Mouse (Mus musculus) C2C12 (cell line): ENCODE data around the gene 9630041A04Rik. TPM values are rescaled to one million over a fixed set of nuclear protein-coding genes. Genes with fewer than 3 reads are reported as not detected.

Experiments
- H3K27me3 ChIP-seq: one replicate; pipeline ENCODE4 v1.6.1; 2011; ENCODE audit not compliant: control insufficient read depth, insufficient read depth, insufficient read length
- H3K36me3 ChIP-seq: one replicate; pipeline ENCODE4 v1.6.1; 2011; ENCODE audit not compliant: control insufficient read depth, insufficient read depth
- H3K4me3 ChIP-seq: one replicate; pipeline ENCODE4 v1.5.1; 2011; ENCODE audit warnings: mild to moderate bottlenecking, control low read depth; ENCODE audit not compliant: poor library complexity, insufficient read depth, severe bottlenecking
- H3K79me2 ChIP-seq: one replicate; pipeline ENCODE4 v1.6.1; 2011; ENCODE audit not compliant: control insufficient read depth, insufficient read depth
- H3K79me3 ChIP-seq: one replicate; pipeline ENCODE4 v1.6.1; 2011; ENCODE audit warnings: low read depth, control low read depth
- H3ac ChIP-seq: one replicate; pipeline ENCODE3; 2011; ENCODE audit warnings: low read depth; ENCODE audit not compliant: control insufficient read depth, insufficient read length
- CEBPB ChIP-seq: IDR thresholded peaks from one replicate; pipeline ENCODE4 v1.6.1; 2011; ENCODE audit warnings: low read depth, mild to moderate bottlenecking, control low read depth, moderate library complexity
- CTCF ChIP-seq: IDR thresholded peaks from one replicate; pipeline ENCODE4 v1.5.1; 2011; ENCODE audit not compliant: control insufficient read depth, insufficient read depth, insufficient read length
- FOSL1 ChIP-seq: IDR thresholded peaks from one replicate; pipeline ENCODE4 v1.8.0; 2011; ENCODE audit warnings: mild to moderate bottlenecking, low read length; ENCODE audit not compliant: poor library complexity, insufficient read depth, severe bottlenecking
- MAX ChIP-seq: IDR thresholded peaks from one replicate; pipeline ENCODE4 v1.6.1; 2011; ENCODE audit warnings: mild to moderate bottlenecking, control low read depth
- MYOD1 ChIP-seq: IDR thresholded peaks from one replicate; pipeline ENCODE4 v1.6.1; 2011; ENCODE audit warnings: low read depth; ENCODE audit not compliant: control insufficient read depth, insufficient read length
- MYOG ChIP-seq: IDR thresholded peaks from one replicate; pipeline ENCODE4 v1.6.1; 2011; ENCODE audit not compliant: control insufficient read depth, insufficient read length; ENCODE audit errors: extremely low read depth
- USF1 ChIP-seq: IDR thresholded peaks from one replicate; pipeline ENCODE4 v1.6.1; 2011; ENCODE audit warnings: low read depth, mild to moderate bottlenecking, control low read depth, moderate library complexity
- polyA plus RNA-seq: library from polyadenylated mRNA; unstranded; fragments of >200 nt; fragmentation: generic; extraction: Trizol; gene quantifications from one replicate; pipeline ENCODE4 v1.2.1, GENCODE M21; 2012; ENCODE audit warnings: missing spikeins

9630041A04Rik gene
- polyA plus RNA-seq, 1 experiment: not detected

- no peak for TF ChIP-seq CEBPB
- no peak for TF ChIP-seq MAX
- TF ChIP-seq MYOD1: no peak
- no peaks in the 10 kb centered on the region for H3K36me3 ChIP-seq
- H3ac ChIP-seq: no peak overlapping the region
- no peaks in the 10 kb centered on the region for H3K27me3 ChIP-seq
- no peaks in the 10 kb centered on the region for H3K79me2 ChIP-seq
- H3K4me3 ChIP-seq: no peak overlapping the region
- H3K79me3 ChIP-seq: no peaks in the 10 kb centered on the region
Observed at GRCm38 (mm10) chr9:101922846-101923245, 61.2 kb downstream of the 9630041A04Rik start.

GRCm38 (mm10) chr9:101924829-101925228 is 63.2 kb downstream of the 9630041A04Rik start:
- Histone ChIP-seq H3ac (no peak overlapping the region), H3K27me3 (no peaks in the 10 kb centered on the region), H3K4me3 (no peak overlapping the region), H3K79me3 (no peaks in the 10 kb centered on the region), H3K36me3 (no peaks in the 10 kb centered on the region), H3K79me2 (no peaks in the 10 kb centered on the region)
- TF ChIP-seq MYOG (no peak), USF1 (no peak), CTCF (no peak), MYOD1 (no peak), FOSL1 (no peak), MAX (no peak), CEBPB (no peak)

- Histone ChIP-seq H3K79me3 (no peaks in the 10 kb centered on the region), H3ac (no peak overlapping the region), H3K36me3 (no peaks in the 10 kb centered on the region), H3K79me2 (no peaks in the 10 kb centered on the region), H3K4me3 (no peak overlapping the region), H3K27me3 (no peaks in the 10 kb centered on the region)
- no peak for TF ChIP-seq USF1
- no peak for TF ChIP-seq CTCF
- no peak for TF ChIP-seq CEBPB
- TF ChIP-seq FOSL1: no peak
- TF ChIP-seq MAX: no peak
- no peak for TF ChIP-seq MYOD1
- no peak for TF ChIP-seq MYOG
Observed at GRCm38 (mm10) chr9:101933946-101934573, 72.4 kb downstream of the 9630041A04Rik start.

- TF ChIP-seq MYOG (no peak), CEBPB (no peak), USF1 (no peak), FOSL1 (no peak), MYOD1 (no peak), CTCF (no peak), MAX (no peak)
- H3K4me3 ChIP-seq: no peak overlapping the region
- no peaks in the 10 kb centered on the region for H3K79me2 ChIP-seq
- no peak overlapping the region for H3ac ChIP-seq
- no peaks in the 10 kb centered on the region for H3K79me3 ChIP-seq
- no peaks in the 10 kb centered on the region for H3K36me3 ChIP-seq
- H3K27me3 ChIP-seq: no peaks in the 10 kb centered on the region
Observed at GRCm38 (mm10) chr9:101934887-101935286, 73.2 kb downstream of the 9630041A04Rik start.

GRCm38 (mm10) chr9:101938066-101938465 is 76.4 kb downstream of the 9630041A04Rik start:
- TF ChIP-seq MAX (no peak), FOSL1 (no peak), CTCF (no peak), MYOG (no peak), CEBPB (no peak), MYOD1 (no peak), USF1 (no peak)
- H3K79me2 ChIP-seq: no peaks in the 10 kb centered on the region
- no peaks in the 10 kb centered on the region for H3K36me3 ChIP-seq
- H3K79me3 ChIP-seq: no peaks in the 10 kb centered on the region
- H3ac ChIP-seq: no peak overlapping the region
- no peaks in the 10 kb centered on the region for H3K27me3 ChIP-seq
- no peak overlapping the region for H3K4me3 ChIP-seq

GRCm38 (mm10) chr9:101939006-101939405 is 77.4 kb downstream of the 9630041A04Rik start:
- no peaks in the 10 kb centered on the region for H3K79me3 ChIP-seq
- no peak overlapping the region for H3ac ChIP-seq
- H3K4me3 ChIP-seq: no peak overlapping the region
- no peaks in the 10 kb centered on the region for H3K79me2 ChIP-seq
- TF ChIP-seq CTCF: no peak
- H3K36me3 ChIP-seq: no peaks in the 10 kb centered on the region
- no peaks in the 10 kb centered on the region for H3K27me3 ChIP-seq
